8 mouse cellular contexts compared by ENCODE assay signal in genomic region chr9:64340351-64341253, GRCm38 (mm10). TPM values are rescaled to one million over a fixed set of nuclear protein-coding genes. Genes with fewer than 3 reads are reported as not detected.
A peak's percentile ranks its signal among the peaks of the same experiment; 100 is the strongest.
DNase-seq lines count a peak whose midpoint lies in the region; ATAC-seq and TF ChIP-seq lines count a peak whose summit lies in the region.

No protein-coding gene starts in this region.

- DNase-seq in brain, adult 2 months (ENCODE audit: low read depth, low spot score), result peak; percentile 91
- peak; percentile 79 for DNase-seq in midbrain, postnatal 0 days (ENCODE audit: low spot score)
- DNase-seq in spleen, postnatal 10 days (ENCODE audit: low spot score in 2 of 2), result peak; percentile 80 to 87

- H3K36me3 ChIP-seq in C2C12 (ENCODE audit: control insufficient read depth, insufficient read depth), result no peaks in the 10 kb centered on the region
- peaks cover 6% of the 10 kb centered on the region for H3K36me3 ChIP-seq in heart, embryonic 11.5 days (ENCODE audit: control insufficient read depth, insufficient read depth, low read length)
- peaks cover 22% of the 10 kb centered on the region for H3K36me3 ChIP-seq in kidney, embryonic 15.5 days
- H3K36me3 ChIP-seq in limb, embryonic 15.5 days, result peaks cover 19% of the 10 kb centered on the region
- H3K36me3 ChIP-seq in midbrain, postnatal 0 days (ENCODE audit: insufficient read depth, low read length), result peaks cover 10% of the 10 kb centered on the region

- H3K27me3 ChIP-seq in C2C12 (ENCODE audit: control insufficient read depth, insufficient read depth, insufficient read length), result peaks cover 2% of the 10 kb centered on the region
- H3K27me3 ChIP-seq in heart, embryonic 11.5 days (ENCODE audit: control insufficient read depth, insufficient read depth, low read length), result no peaks in the 10 kb centered on the region
- H3K27me3 ChIP-seq in kidney, embryonic 15.5 days, result no peaks in the 10 kb centered on the region
- no peaks in the 10 kb centered on the region for H3K27me3 ChIP-seq in limb, embryonic 15.5 days
- H3K27me3 ChIP-seq in midbrain, postnatal 0 days (ENCODE audit: insufficient read depth, low read length), result no peaks in the 10 kb centered on the region

- H3ac ChIP-seq in C2C12 (ENCODE audit: control insufficient read depth, insufficient read length, low read depth), result peak overlapping the region; percentile 78

- ATAC-seq in heart, embryonic 11.5 days (replicated peaks; ENCODE audit: insufficient number of reproducible peaks, low FRiP score, low TSS enrichment), result peak; percentile 77
- peak; percentile 96 for ATAC-seq in kidney, embryonic 15.5 days (replicated peaks; ENCODE audit: low FRiP score)
- peak; percentile 86 for ATAC-seq in limb, embryonic 15.5 days (ENCODE audit: insufficient number of reproducible peaks, low FRiP score, low TSS enrichment, low read depth)
- ATAC-seq in midbrain, postnatal 0 days (ENCODE audit: low FRiP score), result peak; percentile 84

- H3K4me1 ChIP-seq in embryonic fibroblast, embryonic 13.5 days (ENCODE audit: control insufficient read depth, insufficient read depth, low read length), result peaks cover 2% of the 10 kb centered on the region; the same call in 1 of the 2 replicates
- 0 out of 2 replicates have a peak, but pooled peaks cover 5% of the 10 kb centered on the region for H3K4me1 ChIP-seq in heart, embryonic 11.5 days (ENCODE audit: control insufficient read depth, insufficient read depth, low read length)
- H3K4me1 ChIP-seq in kidney, embryonic 15.5 days, result peaks cover 24% of the 10 kb centered on the region
- peaks cover 19% of the 10 kb centered on the region for H3K4me1 ChIP-seq in limb, embryonic 15.5 days
- H3K4me1 ChIP-seq in midbrain, postnatal 0 days (ENCODE audit: insufficient read depth, low read length), result no peaks in the 10 kb centered on the region

- TF ChIP-seq CTCF in C2C12 (IDR thresholded peaks at IDR 0.05; ENCODE audit: control insufficient read depth, insufficient read depth, insufficient read length), result no peak
- no peak for TF ChIP-seq CTCF in embryonic fibroblast, embryonic 13.5 days (IDR thresholded peaks at IDR 0.05; ENCODE audit: borderline replicate concordance, insufficient read depth, low read length)
- TF ChIP-seq CTCF in midbrain, postnatal 0 days (IDR thresholded peaks at IDR 0.05), result no peak

- peak overlapping the region; percentile 93 for H3K27ac ChIP-seq in embryonic fibroblast, embryonic 13.5 days (ENCODE audit: insufficient read depth, low read length)
- peak overlapping the region; percentile 100 for H3K27ac ChIP-seq in heart, embryonic 11.5 days (ENCODE audit: low read depth, low read length)
- H3K27ac ChIP-seq in kidney, embryonic 15.5 days, result peak overlapping the region; percentile 100
- peak overlapping the region; percentile 99 for H3K27ac ChIP-seq in limb, embryonic 15.5 days
- H3K27ac ChIP-seq in midbrain, postnatal 0 days (ENCODE audit: low read depth, low read length), result peak overlapping the region; percentile 99

- H3K9me3 ChIP-seq in heart, embryonic 11.5 days (replicated peaks; ENCODE audit: control insufficient read depth, low read length), result no peaks in the 10 kb centered on the region
- no peaks in the 10 kb centered on the region for H3K9me3 ChIP-seq in kidney, embryonic 15.5 days (replicated peaks)
- no peaks in the 10 kb centered on the region for H3K9me3 ChIP-seq in limb, embryonic 15.5 days
- H3K9me3 ChIP-seq in midbrain, postnatal 0 days (ENCODE audit: low read length), result no peaks in the 10 kb centered on the region

- peak; percentile 81 for TF ChIP-seq POLR2A in embryonic fibroblast, embryonic 13.5 days (IDR thresholded peaks at IDR 0.05; ENCODE audit: low read depth, low read length)

- no peaks in the 10 kb centered on the region for H3K79me3 ChIP-seq in C2C12 (ENCODE audit: low read depth)

- peak overlapping the region; percentile 65 for H3K4me2 ChIP-seq in heart, embryonic 11.5 days
- H3K4me2 ChIP-seq in kidney, embryonic 15.5 days, result peak overlapping the region; percentile 84
- peak overlapping the region; percentile 77 for H3K4me2 ChIP-seq in limb, embryonic 15.5 days
- H3K4me2 ChIP-seq in midbrain, postnatal 0 days (ENCODE audit: low read depth, low read length, poor library complexity, severe bottlenecking), result peak overlapping the region; percentile 82

- no peaks in the 10 kb centered on the region for H3K79me2 ChIP-seq in C2C12 (ENCODE audit: control insufficient read depth, insufficient read depth)

- WGBS in heart, embryonic 11.5 days (ENCODE audit: insufficient replicate concordance), result under 1% methylated on average over 83 of the region's 85 CpGs
- under 1% methylated on average over 85 of the region's 85 CpGs for WGBS in kidney, embryonic 15.5 days
- under 1% methylated on average over 85 of the region's 85 CpGs for WGBS in limb, embryonic 15.5 days
- WGBS in midbrain, postnatal 0 days, result under 1% methylated on average over 72 of the region's 85 CpGs

- H3K9ac ChIP-seq in heart, embryonic 11.5 days (ENCODE audit: low read depth, low read length), result peak overlapping the region; percentile 93
- peak overlapping the region; percentile 96 for H3K9ac ChIP-seq in kidney, embryonic 15.5 days
- peak overlapping the region; percentile 98 for H3K9ac ChIP-seq in limb, embryonic 15.5 days
- H3K9ac ChIP-seq in midbrain, postnatal 0 days (replicated peaks; ENCODE audit: low read length, poor library complexity, severe bottlenecking), result peak overlapping the region; percentile 99

- H3K4me3 ChIP-seq in C2C12 (ENCODE audit: insufficient read depth, poor library complexity, severe bottlenecking), result peak overlapping the region; percentile 40
- peak overlapping the region; percentile 56 for H3K4me3 ChIP-seq in embryonic fibroblast, embryonic 13.5 days (ENCODE audit: insufficient read depth, low read length)
- H3K4me3 ChIP-seq in heart, embryonic 11.5 days (ENCODE audit: low read depth, low read length), result peak overlapping the region; percentile 54
- peak overlapping the region; percentile 66 for H3K4me3 ChIP-seq in kidney, embryonic 15.5 days (replicated peaks)
- H3K4me3 ChIP-seq in limb, embryonic 15.5 days, result peak overlapping the region; percentile 74
- peak overlapping the region; percentile 44 for H3K4me3 ChIP-seq in midbrain, postnatal 0 days (ENCODE audit: low read depth, low read length)

TF ChIP-seq in C2C12, 6 proteins besides CTCF, POLR2A, EP300 and RAD21:
- TF ChIP-seq FOSL1 (IDR thresholded peaks at IDR 0.05; ENCODE audit: insufficient read depth, low read length, poor library complexity, severe bottlenecking), result no peak
- TF ChIP-seq MAX (IDR thresholded peaks at IDR 0.05), result no peak
- no peak for TF ChIP-seq MYOD1 (IDR thresholded peaks at IDR 0.05; ENCODE audit: control insufficient read depth, insufficient read length, low read depth)
- TF ChIP-seq CEBPB (IDR thresholded peaks at IDR 0.05; ENCODE audit: low read depth), result no peak
- TF ChIP-seq MYOG (IDR thresholded peaks at IDR 0.05; ENCODE audit: control insufficient read depth, extremely low read depth, insufficient read length), result no peak
- TF ChIP-seq USF1 (IDR thresholded peaks at IDR 0.05; ENCODE audit: low read depth), result no peak

RNA-seq across cellular contexts. Expression of gene Dis3l, which starts 0.5 kb away (rescaled TPM):
- 13.8 TPM for polyA plus RNA-seq in C2C12 (2012; fragmentation: generic; extraction: Trizol)
- 16.3 and 17.4 TPM in 2 replicates for polyA plus RNA-seq in embryonic fibroblast, embryonic 13.5 days (2011; ENCODE audit: insufficient read length, low read depth, missing spikeins)
- 19.5 and 22.2 TPM in 2 replicates for polyA plus RNA-seq in heart, embryonic 11.5 days (2014; fragmentation: Nextera tagmentation; extraction: Ambion mirVana)
- 21.6 and 22.5 TPM in 2 replicates for polyA plus RNA-seq in kidney, embryonic 15.5 days (2015; fragmentation: Nextera tagmentation; extraction: Ambion mirVana)
- polyA plus RNA-seq in limb, embryonic 15.5 days (2015; fragmentation: Nextera tagmentation; extraction: Ambion mirVana), result 16.9 and 19.3 TPM in 2 replicates
- 18.5 and 22.5 TPM in 2 replicates for total RNA-seq in midbrain, postnatal 0 days (2014; rRNA removed)
- 18.1 and 19.6 TPM in 2 replicates for polyA plus RNA-seq in midbrain, postnatal 0 days (2015; fragmentation: Nextera tagmentation; extraction: Ambion mirVana)

RNA-seq across cellular contexts. Expression of gene Megf11, which starts 44.8 kb away (rescaled TPM):
- polyA plus RNA-seq in C2C12 (2012; fragmentation: generic; extraction: Trizol), result 0.07 TPM
- polyA plus RNA-seq in embryonic fibroblast, embryonic 13.5 days (2011; ENCODE audit: insufficient read length, low read depth, missing spikeins), result 0.09 and 0.43 TPM in 2 replicates
- 0.58 and 0.70 TPM in 2 replicates for polyA plus RNA-seq in heart, embryonic 11.5 days (2014; fragmentation: Nextera tagmentation; extraction: Ambion mirVana)
- 3.9 and 4.0 TPM in 2 replicates for polyA plus RNA-seq in kidney, embryonic 15.5 days (2015; fragmentation: Nextera tagmentation; extraction: Ambion mirVana)
- 0.83 and 1.3 TPM in 2 replicates for polyA plus RNA-seq in limb, embryonic 15.5 days (2015; fragmentation: Nextera tagmentation; extraction: Ambion mirVana)
- total RNA-seq in midbrain, postnatal 0 days (2014; rRNA removed), result 35.1 and 41.8 TPM in 2 replicates
- polyA plus RNA-seq in midbrain, postnatal 0 days (2015; fragmentation: Nextera tagmentation; extraction: Ambion mirVana), result 17.7 and 18.1 TPM in 2 replicates

RNA-seq across cellular contexts. Expression of gene Tipin, which starts 59.2 kb away (rescaled TPM):
- 80.0 TPM for polyA plus RNA-seq in C2C12 (2012; fragmentation: generic; extraction: Trizol)
- 88.9 and 104 TPM in 2 replicates for polyA plus RNA-seq in embryonic fibroblast, embryonic 13.5 days (2011; ENCODE audit: insufficient read length, low read depth, missing spikeins)
- 155 and 159 TPM in 2 replicates for polyA plus RNA-seq in heart, embryonic 11.5 days (2014; fragmentation: Nextera tagmentation; extraction: Ambion mirVana)
- 245 and 252 TPM in 2 replicates for polyA plus RNA-seq in kidney, embryonic 15.5 days (2015; fragmentation: Nextera tagmentation; extraction: Ambion mirVana)
- 164 and 174 TPM in 2 replicates for polyA plus RNA-seq in limb, embryonic 15.5 days (2015; fragmentation: Nextera tagmentation; extraction: Ambion mirVana)
- 47.4 and 58.1 TPM in 2 replicates for total RNA-seq in midbrain, postnatal 0 days (2014; rRNA removed)
- polyA plus RNA-seq in midbrain, postnatal 0 days (2015; fragmentation: Nextera tagmentation; extraction: Ambion mirVana), result 71.1 and 73.2 TPM in 2 replicates

Comparison
In these comparisons a context has a peak if more than half of its experiments do, and no peak if none do; other contexts are left out.
1. Peak in every context shown above with its lines: DNase-seq, ATAC-seq, H3K4me3 ChIP-seq and H3K27ac ChIP-seq.